Mouse (Mus musculus) brain, embryonic 14.5 days (tissue): ENCODE data around the gene Sipa1l2.

Experiments used
- CTCF ChIP-seq: fragments of 200-500 bp; IDR thresholded peaks from 2 replicates; pipeline ENCODE4 v1.5.1; 2012; ENCODE audit warnings: inconsistent platforms, mild to moderate bottlenecking, moderate library complexity, borderline replicate concordance; ENCODE audit not compliant: insufficient read depth, insufficient read length; ENCODE audit errors: extremely low read depth
- POLR2A ChIP-seq: fragments of 200-500 bp; IDR thresholded peaks from 2 replicates; pipeline ENCODE4 v1.6.1; 2012; ENCODE audit warnings: mild to moderate bottlenecking, inconsistent platforms, borderline replicate concordance; ENCODE audit not compliant: poor library complexity, insufficient read depth, insufficient read length, severe bottlenecking; ENCODE audit errors: extremely low read depth

DNA sequence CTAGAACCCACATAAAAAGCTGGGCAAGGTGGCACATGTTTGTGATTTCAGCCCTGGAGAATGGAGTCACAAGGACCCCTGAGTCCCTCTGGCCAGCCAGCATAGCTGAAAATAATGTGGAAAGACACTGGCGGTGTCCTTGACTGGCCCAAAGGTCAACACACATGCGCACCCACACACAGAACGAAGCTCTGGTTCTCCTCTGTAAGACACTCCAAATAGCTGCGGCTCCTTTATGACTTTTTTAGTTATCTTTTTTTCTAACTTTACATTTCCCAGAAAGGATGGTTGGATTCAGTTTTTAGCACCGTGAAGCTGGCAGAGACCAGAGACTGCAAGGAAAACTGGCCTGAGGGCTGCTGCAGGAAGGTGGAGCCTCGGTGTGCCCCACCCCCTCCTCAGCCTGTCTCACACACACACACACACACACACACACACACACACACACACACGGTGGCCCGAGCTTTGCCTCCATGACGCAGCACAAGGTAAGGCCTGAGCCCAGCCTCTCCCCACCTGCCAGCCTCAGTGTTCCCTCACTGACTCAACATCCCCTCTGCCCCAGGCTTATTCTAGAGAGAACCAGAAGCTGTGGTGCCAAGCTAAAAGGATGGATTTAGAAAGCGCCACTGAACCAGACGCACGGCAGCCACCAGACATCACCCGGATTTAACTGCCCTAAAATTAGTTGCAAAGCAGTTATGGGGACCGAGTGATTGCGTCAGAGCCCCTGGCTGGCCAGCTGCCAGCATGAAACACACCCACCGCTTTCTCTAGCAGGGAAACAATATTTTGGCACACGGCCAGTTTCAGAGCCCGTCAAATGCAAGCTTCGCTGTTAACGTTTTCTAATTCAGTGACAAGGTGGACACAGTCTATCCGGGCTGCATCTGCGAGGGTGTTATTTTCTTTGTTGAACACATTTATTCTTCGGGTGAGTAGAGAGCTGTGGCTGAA lies 11.2 kb downstream of the Sipa1l2 start:
- TF ChIP-seq POLR2A, result no peak
- no peak for TF ChIP-seq CTCF
